Mouse (Mus musculus) midbrain, embryonic 14.5 days (tissue): ENCODE measurements around the gene Fjx1. TPM values are rescaled to one million over a fixed set of nuclear protein-coding genes. Genes with fewer than 3 reads are reported as not detected.

Source experiments
- polyA plus RNA-seq: library from polyadenylated mRNA; unstranded; fragments of >200 nt; fragmentation: Nextera tagmentation; extraction: Ambion mirVana; gene quantifications from 2 replicates; pipeline ENCODE4 v1.2.1, GENCODE M21; 2014

Fjx1 gene
- polyA plus RNA-seq, 1 experiment from 2014 or later: 33.0 TPM

Other genes starting within 250 kb of the Fjx1 start
- gene Trim44, start 44.7 kb downstream of the Fjx1 start, polyA plus RNA-seq: 58.7 and 71.7 TPM in 2 replicates
- gene Pamr1, start 97.5 kb upstream of the Fjx1 start, polyA plus RNA-seq: 3.7 and 4.1 TPM in 2 replicates
- gene Slc1a2, start 206.2 kb upstream of the Fjx1 start, polyA plus RNA-seq: 22.3 and 24.0 TPM in 2 replicates